Mouse (Mus musculus): ENCODE measurements around the gene Asb18.

DNA sequence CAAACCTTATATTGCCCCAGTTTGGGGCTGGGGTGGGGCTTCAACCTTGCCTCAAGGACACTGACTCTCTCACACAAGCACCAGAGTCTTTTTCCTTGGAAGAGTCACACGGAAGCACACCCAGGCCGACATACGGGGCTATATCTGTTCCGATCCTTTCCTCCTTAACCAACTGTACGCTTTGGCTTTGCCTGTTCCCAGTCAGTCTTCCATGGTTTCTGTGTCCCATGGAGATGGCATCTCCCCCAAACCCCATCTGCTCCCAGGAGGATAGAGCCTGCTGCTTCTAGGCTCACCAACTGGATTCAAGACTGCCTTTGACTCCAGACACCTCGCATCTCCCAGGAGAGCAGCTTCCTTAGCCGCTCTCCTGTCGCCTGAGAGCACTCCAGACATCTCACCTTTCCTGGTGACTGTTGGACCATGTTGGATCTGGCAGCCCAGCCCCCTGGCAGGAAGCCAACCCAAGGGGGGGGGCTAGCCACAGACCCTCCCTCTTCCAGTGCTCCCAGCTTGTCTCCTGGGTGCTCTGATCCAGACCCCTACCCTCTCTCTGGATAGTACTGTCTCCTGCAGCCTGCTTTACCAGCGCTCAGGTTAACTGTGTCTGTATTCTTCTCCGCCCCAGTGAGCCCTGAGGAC is 45.3 kb downstream of the Asb18 start:
- TF ChIP-seq CTCF (conservative IDR thresholded peaks at IDR 0.05; ENCODE audit: low read length) (no peak), POU5F1 (IDR thresholded peaks at IDR 0.05; ENCODE audit: borderline replicate concordance, low read length) (no peak), NANOG (IDR thresholded peaks at IDR 0.05; ENCODE audit: borderline replicate concordance, low read length) (no peak)

Measured in E14TG2a.4 (cell line).